Mouse (Mus musculus): ENCODE data around the gene L3mbtl3.

- no peak for TF ChIP-seq MEF2A (IDR thresholded peaks at IDR 0.05; ENCODE audit: borderline replicate concordance, low read depth, low read length)
- TF ChIP-seq RCOR1 (conservative IDR thresholded peaks at IDR 0.05; ENCODE audit: low read depth, low read length): no peak
- TF ChIP-seq SIN3A (IDR thresholded peaks at IDR 0.05; ENCODE audit: low read length): no peak
- TF ChIP-seq MYC (IDR thresholded peaks at IDR 0.05; ENCODE audit: low read depth, low read length): no peak
- TF ChIP-seq CTCF (conservative IDR thresholded peaks at IDR 0.05 in 1 of 2, IDR thresholded peaks at IDR 0.05 in 1 of 2; ENCODE audit: low read depth in 2 of 2, low read length in 2 of 2): no peak
- no peak for TF ChIP-seq GABPA (IDR thresholded peaks at IDR 0.05; ENCODE audit: insufficient replicate concordance, low read depth, low read length)
- TF ChIP-seq CHD1 (IDR thresholded peaks at IDR 0.05; ENCODE audit: low read depth, low read length): no peak
- TF ChIP-seq MXI1 (IDR thresholded peaks at IDR 0.05; ENCODE audit: low read depth, low read length): no peak
These were observed 146.3 kb downstream of the L3mbtl3 start, which contains the start of gene Samd3 for GRCm38 (mm10) chr10:26229488-26229887.
